Mouse (Mus musculus): Measurements from ENCODE around the gene Arhgap29. TPM values are rescaled to one million over a fixed set of nuclear protein-coding genes. Genes with fewer than 3 reads are reported as not detected.

Gene Arhgap29
- polyA plus RNA-seq, 1 experiment, result 5.9 TPM

DNA sequence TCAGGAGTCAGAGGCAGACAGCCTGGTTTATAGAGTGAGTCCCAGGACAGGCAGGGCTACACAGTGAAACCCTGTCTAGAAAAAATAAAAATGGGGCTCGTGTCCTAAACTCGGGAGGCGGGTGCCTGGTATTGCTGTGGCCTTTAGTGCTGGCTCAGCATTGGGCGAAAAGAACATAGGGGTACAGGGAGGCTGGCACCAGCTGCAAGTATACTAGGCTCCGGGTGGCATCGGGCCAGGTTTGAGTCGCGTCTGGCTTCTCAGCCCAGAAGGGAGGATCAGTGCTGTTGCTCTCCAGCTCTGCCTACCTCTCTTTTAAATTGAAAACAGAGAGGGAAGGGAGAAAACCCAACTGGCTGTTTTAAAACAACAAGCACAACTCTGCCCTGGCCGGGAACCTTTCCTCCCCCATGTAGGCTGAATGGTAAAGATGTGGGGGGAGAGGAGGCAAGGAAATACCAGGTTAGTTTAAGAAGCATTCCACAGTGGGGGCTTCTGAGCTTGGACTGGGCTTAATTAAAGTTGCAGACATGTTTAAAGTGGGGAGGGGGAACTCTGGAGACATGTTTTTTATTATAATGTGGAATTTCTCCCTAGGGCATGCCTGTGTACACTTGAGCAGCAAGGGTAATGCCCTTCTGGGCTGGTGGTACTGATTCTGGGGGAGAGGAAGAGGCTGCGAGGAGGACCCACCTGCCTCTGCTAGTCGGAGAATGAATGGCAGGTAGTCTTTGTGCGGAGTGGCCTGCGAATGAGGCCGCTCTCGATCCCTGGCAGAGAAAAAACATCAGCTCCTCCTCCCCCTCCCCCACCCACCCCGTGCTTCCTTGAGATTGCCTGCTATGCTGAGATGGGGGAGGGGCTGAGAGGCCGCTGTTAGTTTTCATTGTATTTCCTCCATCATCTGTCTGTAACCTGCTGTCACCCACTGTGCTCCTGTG lies 95.8 kb downstream of the Arhgap29 start:
- 18% methylated on average over 17 of the region's 17 CpGs for WGBS

DNA sequence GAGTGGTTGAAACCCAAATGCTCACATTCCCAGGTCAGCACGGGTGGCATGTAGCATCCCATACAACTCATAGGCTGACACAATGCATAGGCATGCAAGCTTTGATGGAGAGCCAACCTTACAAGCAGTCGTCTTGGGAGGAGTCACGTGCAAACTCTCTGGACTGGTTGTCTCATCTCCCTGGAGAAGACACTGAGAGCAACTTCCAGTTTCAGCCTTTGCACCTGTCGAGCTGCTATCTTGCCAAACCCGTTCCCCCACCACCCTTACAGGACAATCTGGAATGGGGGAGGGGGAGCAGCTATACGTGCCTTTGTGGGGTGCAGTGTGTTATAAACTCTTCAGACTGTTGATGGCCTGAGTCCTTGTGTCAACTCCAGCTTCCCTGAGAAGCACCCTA lies 96.8 kb downstream of the Arhgap29 start:
- no peak for DNase-seq (ENCODE audit: low read depth, low spot score)
- WGBS, result 26% methylated on average over 6 of the region's 6 CpGs

More for the DNA sequence above, 95.8 kb downstream of the Arhgap29 start:
- no peak for DNase-seq (ENCODE audit: low read depth, low spot score)

DNA sequence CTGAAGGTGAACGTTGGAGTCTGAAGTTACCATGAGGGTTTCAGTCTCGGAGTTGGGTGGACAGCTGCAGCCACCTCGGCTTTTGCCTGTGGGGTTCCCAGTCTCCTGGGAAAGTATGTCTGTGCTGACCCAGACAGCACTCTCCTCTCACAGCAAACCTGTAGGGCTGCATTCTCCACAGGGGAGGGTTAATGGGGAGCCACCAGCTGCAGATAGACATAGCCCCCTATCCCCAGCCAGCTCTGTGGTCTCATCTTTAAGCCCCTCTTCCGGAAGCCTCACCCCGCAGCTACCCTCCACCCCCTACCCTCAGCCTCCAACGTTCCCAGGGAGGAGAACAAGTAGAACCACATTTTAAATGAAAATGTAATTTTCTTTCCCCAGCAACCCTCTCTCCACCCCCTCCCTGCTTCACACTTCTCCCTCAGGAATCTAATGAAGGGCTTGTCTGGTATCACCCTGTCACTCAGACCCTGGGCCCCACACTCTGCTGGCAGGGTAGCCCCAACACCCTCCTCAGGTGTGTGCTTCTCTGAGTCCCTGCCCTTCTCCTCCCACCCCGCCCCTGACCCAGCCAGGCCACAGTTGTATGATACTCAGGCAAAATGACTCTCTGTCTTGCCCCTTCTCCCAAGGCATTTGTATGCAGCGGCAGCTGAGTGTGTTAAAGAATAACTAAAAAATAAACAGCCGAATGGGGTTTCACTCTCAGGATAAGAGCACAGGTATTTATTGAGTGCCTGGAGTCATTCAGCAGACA lies 106.3 kb downstream of the Arhgap29 start:
- DNase-seq (ENCODE audit: low read depth, low spot score), result no peak
- 45% methylated on average over 9 of the region's 9 CpGs for WGBS

DNA sequence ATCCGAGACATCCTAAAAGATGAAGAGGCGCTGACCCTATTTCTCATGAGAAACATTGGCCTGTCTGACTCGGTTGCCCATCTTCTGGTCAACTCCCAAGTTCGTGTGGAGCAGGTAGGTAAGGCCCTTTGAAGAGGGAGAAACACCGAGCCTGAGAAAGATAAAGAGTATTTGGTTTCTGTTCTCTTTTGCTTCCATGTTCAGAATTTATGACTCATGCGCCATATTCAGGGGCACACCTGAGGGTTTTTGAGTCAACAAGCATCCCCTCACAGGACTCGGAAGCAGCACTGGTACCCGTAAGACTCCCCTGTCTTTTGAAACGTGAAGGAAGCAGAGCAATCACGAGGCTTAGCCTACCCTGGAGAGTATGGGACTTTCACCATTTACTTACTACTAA lies 110.2 kb downstream of the Arhgap29 start:
- 91% methylated on average over 10 of the region's 10 CpGs for WGBS
- no peak for DNase-seq (ENCODE audit: low read depth, low spot score)

DNA sequence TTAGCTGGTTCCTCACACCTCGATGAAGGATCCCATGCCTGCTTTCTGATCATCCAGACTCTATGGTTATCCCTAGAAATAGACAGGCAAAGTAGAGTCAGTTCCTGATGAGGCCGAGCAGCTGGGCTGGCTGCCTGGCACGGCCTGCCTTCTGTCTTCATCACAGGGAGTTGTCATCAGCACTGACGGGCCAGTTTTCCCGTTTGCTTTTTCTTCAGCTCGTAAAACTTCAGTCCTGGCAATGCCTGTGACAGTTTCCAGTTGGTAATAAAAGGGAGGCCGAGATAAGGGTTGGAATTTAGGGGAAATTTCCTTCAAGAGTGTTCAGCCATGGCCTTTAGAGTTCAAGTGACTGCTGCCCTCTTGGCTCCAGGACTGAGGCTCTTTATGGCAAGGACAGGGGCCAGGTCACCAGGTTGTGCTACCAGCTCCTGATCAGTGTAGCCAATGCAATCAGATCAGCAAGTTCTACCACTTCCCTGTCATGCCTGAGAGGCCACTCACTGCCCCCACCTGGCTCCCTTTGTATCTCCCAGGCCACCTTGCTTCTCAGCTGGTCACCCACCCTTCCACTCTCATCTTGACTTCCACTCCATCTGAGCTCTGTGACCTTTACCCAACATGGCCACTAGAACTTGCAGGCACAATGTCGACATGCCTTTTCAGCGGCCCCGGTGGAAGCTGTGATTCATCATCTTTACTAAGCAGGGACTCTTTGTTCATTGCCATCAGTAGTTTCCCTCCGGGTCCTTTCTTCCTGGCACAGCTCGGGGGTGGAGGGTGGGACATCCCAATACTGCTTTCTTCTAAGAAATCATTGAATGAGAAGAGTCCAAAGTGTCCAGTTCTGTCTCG lies 112.4 kb downstream of the Arhgap29 start:
- DNase-seq (ENCODE audit: low read depth, low spot score), result peak; percentile 54
- WGBS, result 28% methylated on average over 13 of the region's 13 CpGs

Other genes with a start within 250 kb of the Arhgap29 start
- 15.5 and 16.5 TPM in 2 replicates for gene F3, start 229.0 kb upstream of the Arhgap29 start, polyA plus RNA-seq (2012; rRNA removed)
- 18.4 and 22.3 TPM in 2 replicates for gene Abcd3, start 137.2 kb upstream of the Arhgap29 start, polyA plus RNA-seq (2012; rRNA removed)
- gene Abca4, start 91.9 kb downstream of the Arhgap29 start, polyA plus RNA-seq (2012; rRNA removed), result 0.11 and 0.38 TPM in 2 replicates